Mouse (Mus musculus) lung, embryonic 15.5 days (tissue): Measurements from ENCODE around the gene Gjc2. TPM values are rescaled to one million over a fixed set of nuclear protein-coding genes. Genes with fewer than 3 reads are reported as not detected.
"Not testable (repeated sequence)": the region's sequence is repeated elsewhere in the genome, so short reads cannot be mapped to it uniquely, and the experiment has no call there.

Experiments
- ATAC-seq: fragments of 200-750 bp; cut with Nextera tagmentation; 2 replicates; pipeline ENCODE4 v1.8.0; 2017; ENCODE audit warnings: moderate number of reproducible peaks, borderline replicate concordance; ENCODE audit not compliant: low FRiP score, low TSS enrichment; ENCODE audit errors: extremely low read depth
- H3K27ac ChIP-seq: fragments of 300-500 bp; sonication (generic); 2 replicates; pipeline ENCODE4 v1.5.1; 2015; ENCODE audit warnings: moderate library complexity, mild to moderate bottlenecking, inconsistent platforms
- H3K27me3 ChIP-seq: fragments of 300-500 bp; sonication (generic); 2 replicates; pipeline ENCODE4 v1.6.1; 2015; ENCODE audit warnings: inconsistent platforms
- H3K36me3 ChIP-seq: fragments of 300-500 bp; sonication (generic); 2 replicates; pipeline ENCODE4 v1.6.1; 2015; ENCODE audit warnings: inconsistent platforms
- H3K4me1 ChIP-seq: fragments of 300-500 bp; sonication (generic); 2 replicates; pipeline ENCODE4 v1.6.1; 2015; ENCODE audit warnings: inconsistent platforms
- H3K4me2 ChIP-seq: fragments of 300-500 bp; sonication (generic); 2 replicates; pipeline ENCODE4 v1.6.1; 2015; ENCODE audit warnings: inconsistent platforms, mild to moderate bottlenecking, moderate library complexity
- H3K4me3 ChIP-seq: fragments of 300-500 bp; sonication (generic); 2 replicates; pipeline ENCODE4 v1.5.1; 2015; ENCODE audit warnings: mild to moderate bottlenecking, inconsistent platforms
- H3K9ac ChIP-seq: fragments of 300-500 bp; sonication (generic); 2 replicates; pipeline ENCODE4 v1.6.1; 2015; ENCODE audit warnings: inconsistent platforms
- H3K9me3 ChIP-seq: fragments of 300-500 bp; sonication (generic); 2 replicates; pipeline ENCODE4 v1.6.1; 2016; ENCODE audit warnings: inconsistent platforms
- WGBS: fragments of 180-500 bp; shearing (Covaris S2); methylation state at CpG from one replicate; pipeline ENCODE4 v1.1.7; 2015; 5-methylcytosine and 5-hydroxymethylcytosine counted together
- polyA plus RNA-seq: library from polyadenylated mRNA; unstranded; fragments of >200 nt; fragmentation: Nextera tagmentation; extraction: Ambion mirVana; gene quantifications from 2 replicates; pipeline ENCODE4 v1.2.1, GENCODE M21; 2015

Gene Gjc2
- polyA plus RNA-seq, 1 experiment from 2014 or later, result 0.56 TPM

DNA sequence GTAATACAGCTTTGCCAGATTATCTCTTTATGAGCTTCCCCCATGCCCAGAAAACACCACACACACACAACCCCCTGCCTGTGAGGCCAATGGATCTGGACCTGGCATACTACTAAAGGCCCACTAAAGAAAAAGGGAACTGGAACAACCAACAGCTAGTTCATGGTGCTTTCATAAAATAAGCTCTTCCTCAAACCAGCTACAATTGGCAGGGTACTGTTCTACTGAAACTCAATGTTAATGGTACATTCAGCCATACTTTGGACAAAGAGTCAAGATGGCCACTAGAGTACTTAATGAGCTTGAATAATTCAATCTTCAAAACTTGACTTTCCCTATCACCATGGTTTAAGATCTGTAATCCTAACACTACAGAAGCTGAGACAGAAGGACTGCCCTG lies 38.6 kb upstream of the Gjc2 start:
- Histone ChIP-seq H3K9ac (no peak overlapping the region), H3K36me3 (0 out of 2 replicates have a peak, but pooled peaks cover 3% of the 10 kb centered on the region), H3K27ac (no peak overlapping the region), H3K4me1 (peaks cover 86% of the 10 kb centered on the region), H3K27me3 (no peaks in the 10 kb centered on the region), H3K9me3 (no peaks in the 10 kb centered on the region), H3K4me3 (no peak overlapping the region), H3K4me2 (no peak overlapping the region)
- ATAC-seq, result no peak

DNA sequence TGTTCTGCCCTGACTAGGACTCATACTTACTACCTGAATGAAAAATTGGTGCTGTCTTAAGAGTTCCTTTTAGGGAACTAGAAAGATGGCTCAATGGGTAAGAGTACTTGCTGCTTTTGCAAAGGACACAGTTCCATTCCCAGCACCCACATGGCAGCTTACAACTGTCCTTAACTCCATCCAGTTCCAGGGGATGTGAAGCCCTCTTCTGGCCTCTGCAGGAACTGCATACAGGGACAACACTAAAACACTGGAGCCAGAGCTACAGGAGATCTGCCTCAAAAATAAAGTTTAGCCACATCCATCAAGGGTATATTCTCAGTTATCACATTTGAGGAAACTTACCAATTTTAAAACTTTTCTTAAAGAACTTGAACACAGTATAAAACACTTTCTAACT lies 36.1 kb upstream of the Gjc2 start:
- H3K36me3 ChIP-seq, result 0 out of 2 replicates have a peak, but pooled peaks cover 6% of the 10 kb centered on the region
- no peak; the same call in 1 of the 2 replicates for ATAC-seq

DNA sequence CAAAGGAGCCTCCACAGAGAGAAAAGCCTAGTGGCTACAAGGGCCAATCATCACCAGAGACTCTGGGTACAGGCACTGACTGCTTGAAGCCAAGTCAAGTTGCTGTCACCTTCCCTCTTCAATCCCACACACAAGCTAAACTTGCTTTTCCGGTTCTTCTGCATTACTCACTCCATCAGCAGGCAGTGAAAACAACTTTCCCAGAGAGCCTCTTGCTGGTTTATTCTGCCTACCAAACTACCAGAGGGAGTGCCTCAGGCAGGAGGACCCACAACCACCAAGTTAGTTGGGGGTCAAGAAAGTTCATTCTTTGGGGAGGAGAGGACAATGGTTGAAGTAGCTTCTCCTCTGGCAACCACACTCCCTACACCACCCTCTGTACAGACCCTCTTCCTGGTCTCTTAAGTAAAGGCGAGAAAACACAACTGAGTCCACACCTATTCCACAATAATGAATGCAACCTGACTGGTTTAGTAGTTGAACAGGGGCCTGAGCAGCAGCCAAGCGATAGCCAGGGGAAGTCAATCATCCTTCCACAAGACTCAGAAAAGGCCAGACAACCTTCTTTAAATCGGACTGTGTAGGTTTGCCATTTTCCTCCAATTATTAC lies 35.5 kb upstream of the Gjc2 start:
- H3K27ac ChIP-seq, result peak overlapping the region; percentile 75
- peak; percentile 69 for ATAC-seq
- no peak overlapping the region for H3K9ac ChIP-seq
- no peaks in the 10 kb centered on the region for H3K9me3 ChIP-seq
- peaks cover 61% of the 10 kb centered on the region for H3K4me1 ChIP-seq
- peak overlapping the region; percentile 29 for H3K4me2 ChIP-seq
- H3K36me3 ChIP-seq, result 0 out of 2 replicates have a peak, but pooled peaks cover 7% of the 10 kb centered on the region
- WGBS, result 59% methylated on average over 4 of the region's 4 CpGs
- H3K27me3 ChIP-seq, result no peaks in the 10 kb centered on the region
- no peak overlapping the region for H3K4me3 ChIP-seq

More for the DNA sequence above, 36.1 kb upstream of the Gjc2 start:
- Histone ChIP-seq H3K4me1 (peaks cover 65% of the 10 kb centered on the region), H3K4me2 (peak overlapping the region; percentile 29), H3K9me3 (no peaks in the 10 kb centered on the region), H3K9ac (no peak overlapping the region), H3K27me3 (no peaks in the 10 kb centered on the region), H3K27ac (peak overlapping the region; percentile 75), H3K4me3 (no peak overlapping the region)

DNA sequence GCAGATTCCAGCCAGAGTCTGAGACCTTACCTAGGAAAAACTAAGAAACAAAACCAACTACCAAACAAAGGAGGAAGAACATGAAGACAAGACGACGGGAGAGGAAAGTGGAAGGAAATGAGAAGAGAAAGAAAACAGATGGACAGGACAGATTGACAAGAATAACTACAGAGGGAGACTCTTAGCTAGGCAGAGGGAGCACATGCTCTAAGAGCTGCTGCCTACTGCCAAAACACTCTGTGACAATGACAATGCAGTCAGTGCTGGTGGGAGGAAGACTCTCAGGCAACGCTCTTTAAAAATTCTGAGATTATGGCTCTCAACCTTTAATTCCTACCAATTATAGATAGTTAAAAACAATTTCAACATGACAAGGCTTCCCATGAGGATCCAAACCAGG lies 33.9 kb upstream of the Gjc2 start:
- Histone ChIP-seq H3K36me3 (peaks cover 18% of the 10 kb centered on the region), H3K9ac (no peak overlapping the region), H3K9me3 (no peaks in the 10 kb centered on the region), H3K4me3 (no peak overlapping the region), H3K4me2 (no peak overlapping the region), H3K27ac (no peak overlapping the region), H3K4me1 (peaks cover 55% of the 10 kb centered on the region), H3K27me3 (no peaks in the 10 kb centered on the region)
- 81% methylated on average over 3 of the region's 3 CpGs for WGBS
- ATAC-seq, result no peak

DNA sequence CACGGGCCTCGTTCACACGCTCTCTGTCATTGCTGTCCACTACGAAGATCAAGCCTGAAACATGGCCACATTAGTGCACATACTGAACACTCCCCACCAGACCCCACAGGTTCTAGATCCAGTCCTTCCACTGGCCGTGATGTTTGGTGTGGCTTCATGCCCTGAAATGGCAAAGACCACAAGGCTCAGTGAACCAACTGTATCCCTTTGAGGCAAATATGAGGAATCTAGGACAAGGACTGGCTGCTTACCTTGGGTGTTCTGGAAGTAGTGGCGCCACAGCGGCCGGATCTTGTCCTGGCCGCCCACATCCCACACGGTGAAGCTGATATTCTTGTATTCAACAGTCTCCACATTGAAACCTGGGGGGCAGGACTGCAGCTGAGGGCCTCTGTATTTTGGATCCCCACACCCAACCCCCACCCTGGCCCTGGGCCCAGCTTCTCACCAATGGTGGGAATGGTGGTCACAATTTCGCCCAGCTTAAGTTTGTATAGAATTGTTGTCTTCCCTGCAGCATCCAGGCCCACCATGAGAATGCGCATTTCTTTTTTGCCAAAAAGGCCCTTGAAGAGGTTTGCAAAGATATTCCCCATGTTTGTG lies 30.0 kb upstream of the Gjc2 start:
- no peak for ATAC-seq
- no peaks in the 10 kb centered on the region for H3K27me3 ChIP-seq
- H3K9ac ChIP-seq, result no peak overlapping the region
- H3K9me3 ChIP-seq, result no peaks in the 10 kb centered on the region
- WGBS, result 86% methylated on average over 12 of the region's 12 CpGs
- peaks cover 39% of the 10 kb centered on the region for H3K4me1 ChIP-seq
- no peak overlapping the region for H3K27ac ChIP-seq
- peaks cover 41% of the 10 kb centered on the region for H3K36me3 ChIP-seq
- H3K4me2 ChIP-seq, result no peak overlapping the region
- no peak overlapping the region for H3K4me3 ChIP-seq

DNA sequence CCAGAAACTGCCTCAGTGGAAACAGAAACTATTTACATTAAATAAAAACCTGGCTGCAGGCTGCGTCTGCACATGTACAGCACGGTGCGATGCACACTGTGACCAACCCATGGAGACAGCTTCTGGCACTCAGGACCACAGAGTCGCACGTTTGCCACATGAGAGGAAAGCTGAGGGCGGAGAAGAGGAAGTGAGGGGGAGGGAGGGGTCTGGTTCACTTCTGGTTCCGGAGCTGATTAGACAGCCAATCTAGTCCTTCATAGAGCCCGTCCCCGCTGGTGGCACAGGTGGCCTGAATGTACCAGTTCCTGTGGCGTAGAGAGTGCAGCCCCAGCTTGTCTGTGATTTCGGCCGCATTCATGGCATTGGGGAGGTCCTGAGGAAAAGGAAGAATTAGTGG lies 29.3 kb upstream of the Gjc2 start:
- not testable (repeated sequence) for H3K4me3 ChIP-seq, ATAC-seq, H3K27me3 ChIP-seq, H3K4me2 ChIP-seq, H3K9me3 ChIP-seq, H3K27ac ChIP-seq, H3K9ac ChIP-seq
- WGBS, result 68% methylated on average over 12 of the region's 12 CpGs
- Histone ChIP-seq H3K36me3 (peaks cover 41% of the 10 kb centered on the region), H3K4me1 (peaks cover 36% of the 10 kb centered on the region)

DNA sequence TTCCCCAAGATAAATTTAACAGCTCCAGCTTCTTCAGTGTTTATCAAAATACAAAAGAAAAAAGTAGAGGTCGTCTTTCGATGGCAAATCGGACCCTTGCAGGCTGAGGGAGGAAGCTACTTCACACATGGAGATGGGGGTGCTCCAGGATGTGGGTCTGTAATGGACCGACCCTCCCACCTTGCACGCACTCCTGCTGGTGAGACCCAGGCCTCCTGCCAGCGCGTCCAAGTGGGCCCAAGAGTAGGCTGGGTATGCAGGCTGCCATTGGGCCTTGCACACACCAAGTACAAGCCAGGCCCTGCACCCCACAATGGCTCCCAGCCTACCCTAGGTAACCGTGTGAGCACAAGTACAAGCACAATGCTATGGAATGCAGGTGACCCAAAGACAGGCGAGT lies 28.5 kb upstream of the Gjc2 start:
- not testable (repeated sequence) for H3K27me3 ChIP-seq, H3K27ac ChIP-seq, H3K4me3 ChIP-seq, H3K9me3 ChIP-seq, H3K4me2 ChIP-seq, ATAC-seq, H3K9ac ChIP-seq
- Histone ChIP-seq H3K4me1 (peaks cover 31% of the 10 kb centered on the region), H3K36me3 (peaks cover 45% of the 10 kb centered on the region)
- 89% methylated on average over 9 of the region's 9 CpGs for WGBS

DNA sequence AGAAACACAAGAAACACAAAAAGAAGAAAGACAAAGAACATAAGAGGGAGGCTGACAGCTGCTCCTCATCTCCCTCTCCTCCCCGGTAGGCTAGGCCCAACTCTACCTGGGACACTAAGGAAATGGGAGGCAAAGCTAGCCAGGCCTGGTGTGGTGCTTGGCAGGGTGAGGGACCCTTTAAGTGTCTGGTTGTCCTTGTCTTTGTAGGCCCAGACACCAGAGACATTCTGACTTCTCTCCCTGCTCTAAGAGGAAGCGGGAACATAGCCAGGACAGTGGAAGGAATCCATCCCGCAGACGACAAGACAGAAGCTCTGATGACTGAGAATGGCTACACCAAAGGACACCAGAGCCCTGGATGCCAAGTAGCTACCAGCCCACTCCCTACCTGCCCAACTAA lies 27.0 kb upstream of the Gjc2 start:
- 74% methylated on average over 4 of the region's 4 CpGs for WGBS
- ATAC-seq, result no peak
- Histone ChIP-seq H3K4me2 (no peak overlapping the region), H3K27ac (no peak overlapping the region), H3K4me3 (no peak overlapping the region), H3K4me1 (peaks cover 26% of the 10 kb centered on the region), H3K27me3 (no peaks in the 10 kb centered on the region), H3K9ac (no peak overlapping the region), H3K9me3 (no peaks in the 10 kb centered on the region), H3K36me3 (peaks cover 57% of the 10 kb centered on the region)

DNA sequence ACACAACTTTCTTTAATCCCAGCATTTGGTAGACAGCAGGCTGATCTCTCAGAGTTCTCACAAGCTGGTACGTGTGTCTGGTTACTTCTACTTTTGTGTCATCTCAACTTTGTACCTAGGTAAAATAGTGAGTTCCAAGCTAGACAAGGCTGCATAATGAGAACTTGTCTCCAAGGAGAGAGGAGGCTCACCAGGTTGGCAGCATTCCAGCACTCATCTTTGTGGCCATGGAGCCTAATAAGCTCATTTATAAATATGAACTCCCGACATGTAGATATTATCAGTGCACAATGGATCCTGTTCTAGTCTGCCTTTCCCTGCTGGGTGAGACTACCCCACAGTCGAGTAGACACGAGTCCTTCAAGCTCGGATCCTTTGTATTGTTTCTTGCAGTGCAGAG lies 26.6 kb upstream of the Gjc2 start:
- Histone ChIP-seq H3K9ac (no peak overlapping the region), H3K9me3 (no peaks in the 10 kb centered on the region), H3K27ac (peak overlapping the region; percentile 96), H3K4me2 (peak overlapping the region; percentile 81), H3K36me3 (peaks cover 58% of the 10 kb centered on the region), H3K27me3 (no peaks in the 10 kb centered on the region), H3K4me1 (peaks cover 26% of the 10 kb centered on the region), H3K4me3 (peak overlapping the region; percentile 89)
- 54% methylated on average over 5 of the region's 5 CpGs for WGBS
- ATAC-seq, result no peak

DNA sequence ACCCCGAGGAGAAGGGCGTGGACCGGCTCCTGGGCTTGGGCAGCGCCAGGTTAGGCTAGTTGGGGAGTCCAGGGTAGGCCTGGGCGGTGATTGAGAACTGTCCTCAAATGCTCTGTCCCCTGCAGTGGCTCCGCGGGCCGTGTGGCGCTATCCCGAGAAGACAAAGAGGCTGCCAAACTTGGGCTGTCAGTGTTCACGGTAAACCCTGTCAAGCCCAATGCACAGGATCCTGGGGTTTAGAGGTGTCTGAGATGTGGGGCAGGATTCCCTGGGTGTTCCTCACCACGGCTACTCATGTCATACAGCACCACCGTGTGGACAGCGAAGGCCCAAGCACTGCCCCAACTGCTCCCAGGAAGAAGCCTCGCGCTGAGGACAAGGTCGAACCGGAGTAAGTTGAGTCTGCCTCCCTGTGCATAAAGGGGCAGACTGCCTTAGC lies 26.0 kb upstream of the Gjc2 start:
- ATAC-seq, result peak; percentile 72
- H3K9me3 ChIP-seq, result no peaks in the 10 kb centered on the region
- H3K4me2 ChIP-seq, result peak overlapping the region; percentile 81
- peaks cover 26% of the 10 kb centered on the region for H3K4me1 ChIP-seq
- H3K4me3 ChIP-seq, result peak overlapping the region; percentile 89
- H3K27me3 ChIP-seq, result no peaks in the 10 kb centered on the region
- H3K36me3 ChIP-seq, result peaks cover 61% of the 10 kb centered on the region
- peak overlapping the region; percentile 96 for H3K27ac ChIP-seq
- 4% methylated on average over 18 of the region's 18 CpGs for WGBS
- peak overlapping the region; percentile 88 for H3K9ac ChIP-seq

DNA sequence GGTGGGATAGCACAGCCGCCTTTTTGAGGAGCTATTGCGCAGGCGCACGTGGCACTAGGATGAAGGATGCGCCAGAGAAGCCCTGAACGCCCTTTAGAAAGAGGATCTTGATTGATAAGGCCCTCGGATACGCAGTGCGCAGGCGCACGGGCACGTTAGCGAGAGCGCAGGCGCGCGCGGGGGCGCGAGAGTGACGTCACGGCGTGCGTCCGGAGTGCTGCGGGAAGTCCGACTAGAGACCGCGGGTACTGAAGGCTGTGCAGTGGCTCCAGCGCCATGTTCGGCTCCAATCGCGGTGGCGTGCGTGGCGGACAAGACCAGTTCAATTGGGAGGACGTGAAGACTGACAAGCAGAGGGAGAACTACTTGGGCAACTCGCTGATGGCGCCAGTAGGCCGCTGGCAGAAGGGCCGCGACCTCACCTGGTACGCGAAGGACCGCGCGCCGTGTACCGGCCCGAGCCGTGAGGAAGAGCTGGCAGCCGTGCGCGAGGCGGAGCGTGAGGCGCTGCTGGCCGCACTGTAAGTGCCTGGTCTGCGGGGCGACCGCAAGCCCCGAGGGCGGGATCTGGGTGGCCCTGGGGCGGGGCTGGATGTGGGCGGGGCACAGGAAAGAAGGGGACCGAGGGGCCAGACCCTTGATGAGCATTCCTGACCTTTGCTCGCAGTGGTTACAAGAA lies 25.3 kb upstream of the Gjc2 start, which contains the start of gene 2310033P09Rik:
TSS of gene 2310033P09Rik (plus strand) at position 169 of the 679 bp plus-strand sequence.
- Histone ChIP-seq H3K9me3 (no peaks in the 10 kb centered on the region), H3K4me2 (peak within 1 kb of the TSS; percentile 81), H3K27ac (peak within 1 kb of the TSS; percentile 96), H3K27me3 (no peaks in the 10 kb centered on the region), H3K9ac (peak within 1 kb of the TSS; percentile 88), H3K4me3 (peak within 1 kb of the TSS; percentile 89), H3K4me1 (peaks cover 23% of the 10 kb centered on the region), H3K36me3 (peaks cover 60% of the 10 kb centered on the region)
- peak; percentile 87 for ATAC-seq
- under 1% methylated on average over 67 of the region's 67 CpGs for WGBS
